Mouse (Mus musculus) midbrain, postnatal 0 days (tissue): ENCODE measurements around the gene Mrtfa. TPM values are rescaled to one million over a fixed set of nuclear protein-coding genes. Genes with fewer than 3 reads are reported as not detected.
A peak's percentile ranks its signal among the peaks of the same experiment; 100 is the strongest.

Experiments
- ATAC-seq: fragments of 200-750 bp; cut with Nextera tagmentation; 2 replicates; pipeline ENCODE4 v1.8.0; 2017; ENCODE audit warnings: moderate number of reproducible peaks, mild to moderate bottlenecking, moderate TSS enrichment, moderate library complexity; ENCODE audit not compliant: low FRiP score
- DNase-seq: peaks from one replicate; pipeline ENCODE4 v3.0.0-alpha.2; 2015; ENCODE audit warnings: low spot score
- H3K27ac ChIP-seq: fragments of 300-500 bp; sonication (generic); 2 replicates; pipeline ENCODE4 v1.5.1; 2014; ENCODE audit warnings: low read depth, mild to moderate bottlenecking, low read length, mixed read lengths
- H3K27me3 ChIP-seq: fragments of 300-500 bp; sonication (generic); 2 replicates; pipeline ENCODE4 v1.6.1; 2014; ENCODE audit warnings: low read length, control low read depth, mixed read lengths; ENCODE audit not compliant: insufficient read depth
- H3K36me3 ChIP-seq: fragments of 300-500 bp; sonication (generic); 2 replicates; pipeline ENCODE4 v1.6.1; 2014; ENCODE audit warnings: low read length, control low read depth, mixed read lengths; ENCODE audit not compliant: insufficient read depth
- H3K4me1 ChIP-seq: fragments of 300-500 bp; sonication (generic); 2 replicates; pipeline ENCODE4 v1.6.1; 2014; ENCODE audit warnings: mild to moderate bottlenecking, control low read depth, antibody characterized with exemption, low read length, mixed read lengths; ENCODE audit not compliant: insufficient read depth
- H3K4me2 ChIP-seq: fragments of 300-500 bp; sonication (generic); 2 replicates; pipeline ENCODE4 v1.6.1; 2014; ENCODE audit warnings: low read depth, mild to moderate bottlenecking, low read length, mixed read lengths; ENCODE audit not compliant: poor library complexity, severe bottlenecking
- H3K4me3 ChIP-seq: fragments of 300-500 bp; sonication (generic); 2 replicates; pipeline ENCODE4 v1.5.1; 2014; ENCODE audit warnings: low read depth, mild to moderate bottlenecking, low read length, moderate library complexity
- H3K9ac ChIP-seq: fragments of 300-500 bp; sonication (generic); replicated peaks from 2 replicates; pipeline ENCODE4 v1.6.1; 2014; ENCODE audit warnings: mild to moderate bottlenecking, low read length, moderate library complexity, mixed read lengths; ENCODE audit not compliant: poor library complexity, severe bottlenecking
- H3K9me3 ChIP-seq: fragments of 300-500 bp; sonication (generic); 2 replicates; pipeline ENCODE4 v1.6.1; 2016; ENCODE audit warnings: low read length, control low read depth
- CTCF ChIP-seq: IDR thresholded peaks from 2 replicates; pipeline ENCODE4 v1.5.1; 2016; ENCODE audit warnings: antibody characterized with exemption, mild to moderate bottlenecking
- WGBS: fragments of 180-500 bp; shearing (Covaris S2); extraction: QIAGEN DNeasy Blood & Tissue Kit; methylation state at CpG from one replicate; pipeline ENCODE4 v1.1.7; 2014; 5-methylcytosine and 5-hydroxymethylcytosine counted together
- polyA plus RNA-seq: library from polyadenylated mRNA; unstranded; fragments of >200 nt; fragmentation: Nextera tagmentation; extraction: Ambion mirVana; gene quantifications from 2 replicates; pipeline ENCODE4 v1.2.1, GENCODE M21; 2015
- total RNA-seq: library from RNA; depleted of rRNA; stranded (reverse); fragments of >200 nt; gene quantifications from 2 replicates; pipeline ENCODE4 v1.2.3, GENCODE M21; 2014

Mrtfa gene
- total and polyA plus RNA-seq, 2 experiments from 2014 or later = 22.6 to 44.1 TPM

DNA sequence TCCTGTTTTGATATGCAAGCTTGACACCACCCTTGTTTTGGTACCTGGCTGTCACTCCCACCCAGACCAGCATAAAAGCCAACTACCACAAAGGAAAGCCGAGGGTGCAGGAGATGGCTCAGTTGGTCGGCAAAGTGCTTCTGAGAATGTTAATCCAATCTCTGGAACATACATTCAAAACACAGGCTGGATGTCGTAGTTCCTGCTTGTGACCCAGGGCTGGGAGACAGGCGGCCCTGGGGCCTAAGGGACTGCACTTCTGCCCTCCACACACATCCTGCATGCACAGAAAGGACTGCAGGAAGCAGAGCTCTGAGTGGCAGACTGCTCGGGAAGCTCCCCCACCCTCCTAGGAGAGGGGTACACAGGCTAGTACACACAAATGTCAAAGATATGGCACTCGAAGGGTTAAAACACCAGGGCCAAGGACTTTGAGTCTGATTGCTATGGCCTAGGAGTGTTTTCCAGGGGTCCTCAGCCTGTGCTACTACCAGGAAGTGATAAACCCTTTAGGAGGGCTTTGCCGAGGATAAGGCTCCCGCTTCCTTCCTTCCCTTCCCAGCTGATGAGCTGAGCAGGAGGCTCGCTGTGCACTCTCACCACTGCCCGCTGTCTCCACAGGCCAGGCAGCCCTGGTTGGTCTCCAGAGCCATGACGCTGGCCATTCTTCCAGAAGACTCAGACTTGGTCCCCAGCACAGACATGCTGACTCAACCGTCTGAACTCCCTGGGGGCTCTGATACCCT is 155.0 kb downstream of the Mrtfa start:
- Histone ChIP-seq H3K9ac (no peak overlapping the region), H3K4me1 (no peaks in the 10 kb centered on the region), H3K36me3 (no peaks in the 10 kb centered on the region), H3K4me2 (no peak overlapping the region), H3K27me3 (no peaks in the 10 kb centered on the region), H3K9me3 (no peaks in the 10 kb centered on the region), H3K27ac (no peak overlapping the region), H3K4me3 (no peak overlapping the region)
- DNase-seq (no peak), ATAC-seq (no peak)
- 72% methylated on average over 12 of the region's 12 CpGs for WGBS
- no peak for TF ChIP-seq CTCF

DNA sequence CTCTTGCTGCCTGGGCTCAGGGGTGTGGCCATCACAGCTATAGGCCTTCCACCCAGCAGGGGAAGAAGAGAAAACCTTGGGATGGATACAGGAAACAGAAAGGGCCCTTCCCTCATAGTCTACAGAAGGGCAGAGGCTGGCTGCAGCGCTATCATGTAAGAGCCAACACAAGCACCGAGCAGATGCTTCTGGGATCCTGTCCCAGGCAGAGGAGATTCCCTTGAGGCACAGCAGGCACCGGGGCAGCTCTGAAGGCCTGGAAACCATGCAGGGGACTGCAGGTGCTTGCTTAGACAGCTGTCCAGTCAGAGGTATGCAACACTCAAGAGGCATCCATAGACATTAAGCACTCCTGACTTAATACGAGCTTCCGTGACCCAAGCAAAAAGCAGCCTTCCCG is 156.4 kb downstream of the Mrtfa start:
- Histone ChIP-seq H3K4me2 (no peak overlapping the region), H3K4me1 (no peaks in the 10 kb centered on the region), H3K4me3 (no peak overlapping the region), H3K9me3 (no peaks in the 10 kb centered on the region), H3K9ac (no peak overlapping the region), H3K27me3 (no peaks in the 10 kb centered on the region), H3K27ac (peak overlapping the region; percentile 12; the same call in 1 of the 2 replicates), H3K36me3 (no peaks in the 10 kb centered on the region)
- DNase-seq (no peak), ATAC-seq (no peak)
- no peak for TF ChIP-seq CTCF
- whole genome bisulfite sequencing = 81% methylated on average over 6 of the region's 6 CpGs

DNA sequence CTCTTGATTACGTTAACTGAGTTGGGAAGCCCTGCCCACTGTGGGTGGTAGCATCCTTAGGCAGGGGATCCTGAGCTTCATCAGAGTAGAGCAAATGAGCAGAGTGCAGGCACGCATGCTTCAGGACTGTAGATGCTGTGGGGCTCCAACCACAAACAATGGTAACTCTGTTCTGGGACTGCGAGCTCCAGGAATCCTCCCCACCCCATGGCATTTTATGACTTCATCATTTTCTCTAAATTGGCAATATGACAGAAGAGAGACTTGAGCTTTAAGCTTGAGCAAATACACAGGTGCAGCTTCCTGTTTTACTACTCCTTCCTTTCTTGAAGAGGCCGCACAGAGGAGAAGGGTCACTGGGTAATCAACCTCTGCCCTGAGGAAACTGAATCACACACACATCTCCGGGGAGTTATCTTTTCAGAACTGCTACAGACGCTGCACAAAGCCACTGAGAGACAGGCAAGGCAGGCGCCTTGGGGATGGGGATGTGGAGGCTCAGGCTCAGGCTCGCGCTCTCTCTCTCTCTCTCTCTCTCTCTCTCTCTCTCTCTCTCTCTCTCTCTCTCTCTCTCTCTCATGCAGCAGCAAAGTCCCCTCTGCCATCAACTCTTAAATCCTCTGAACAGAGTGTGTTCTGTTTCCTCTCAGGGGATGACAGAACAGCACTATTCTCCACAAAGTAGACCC is 157.5 kb downstream of the Mrtfa start:
- H3K4me3 ChIP-seq = no peak overlapping the region
- no peak for TF ChIP-seq CTCF
- no peak for ATAC-seq
- WGBS = 48% methylated on average over 9 of the region's 9 CpGs
- H3K36me3 ChIP-seq = no peaks in the 10 kb centered on the region
- no peak overlapping the region for H3K9ac ChIP-seq
- H3K4me1 ChIP-seq = no peaks in the 10 kb centered on the region
- H3K27me3 ChIP-seq = no peaks in the 10 kb centered on the region
- H3K9me3 ChIP-seq = no peaks in the 10 kb centered on the region
- H3K27ac ChIP-seq = no peak overlapping the region
- H3K4me2 ChIP-seq = no peak overlapping the region
- DNase-seq = no peak

DNA sequence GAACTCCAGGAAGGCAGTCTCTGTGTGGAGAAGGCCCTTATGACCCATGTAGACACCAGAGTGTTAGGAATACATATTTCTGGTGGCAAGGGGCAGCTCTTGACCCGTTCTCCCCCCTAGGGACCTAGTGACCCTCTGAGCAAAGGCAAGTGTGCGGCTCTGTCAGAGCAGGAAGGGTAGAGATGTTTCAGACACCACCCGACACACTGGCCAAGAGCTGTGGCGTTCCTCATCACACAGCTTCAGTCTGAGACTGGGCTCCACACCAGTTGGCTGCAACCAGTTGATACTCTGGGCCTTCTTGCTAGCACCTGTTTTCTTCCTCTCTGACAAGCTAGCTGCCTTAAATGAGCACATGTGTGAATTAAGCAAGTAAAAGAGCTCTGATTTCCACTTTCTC is 158.9 kb downstream of the Mrtfa start:
- Histone ChIP-seq H3K27me3 (no peaks in the 10 kb centered on the region), H3K4me2 (no peak overlapping the region), H3K9me3 (no peaks in the 10 kb centered on the region), H3K4me3 (no peak overlapping the region), H3K4me1 (no peaks in the 10 kb centered on the region), H3K9ac (no peak overlapping the region), H3K27ac (no peak overlapping the region), H3K36me3 (no peaks in the 10 kb centered on the region)
- 80% methylated on average over 4 of the region's 4 CpGs for WGBS
- DNase-seq (no peak), ATAC-seq (no peak)
- no peak for TF ChIP-seq CTCF

DNA sequence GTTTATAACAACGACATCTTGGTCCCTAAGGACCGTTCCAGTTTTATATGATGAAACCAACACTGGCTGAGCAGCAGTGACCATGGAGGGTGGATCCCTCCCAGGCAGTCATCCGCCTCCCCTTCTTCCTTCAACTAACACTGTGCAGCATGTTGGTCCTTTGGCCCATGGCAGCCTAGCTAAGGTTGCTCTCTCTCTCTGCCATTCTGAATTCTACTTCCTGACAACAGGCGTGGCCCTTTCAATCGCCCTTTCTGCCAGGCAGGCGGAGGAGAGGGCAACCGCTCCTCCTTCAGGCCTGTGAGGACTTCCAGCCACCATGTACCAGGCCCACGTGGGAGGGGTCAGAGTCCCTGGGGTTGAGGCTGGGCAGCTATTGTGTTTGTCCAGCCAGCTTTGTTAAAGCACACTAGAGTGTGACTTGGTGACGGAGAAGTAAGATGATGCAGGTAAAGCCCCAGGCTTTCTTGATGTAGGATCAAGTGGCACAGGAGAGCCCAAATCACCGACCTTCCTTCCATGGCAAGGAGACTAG is 159.6 kb downstream of the Mrtfa start:
- H3K9ac ChIP-seq = no peak overlapping the region
- no peak for DNase-seq
- ATAC-seq = no peak
- TF ChIP-seq CTCF = no peak
- H3K4me2 ChIP-seq = no peak overlapping the region
- no peak overlapping the region for H3K4me3 ChIP-seq
- H3K27ac ChIP-seq = no peak overlapping the region
- no peaks in the 10 kb centered on the region for H3K36me3 ChIP-seq
- H3K4me1 ChIP-seq = no peaks in the 10 kb centered on the region
- 64% methylated on average over 10 of the region's 10 CpGs for WGBS
- no peaks in the 10 kb centered on the region for H3K9me3 ChIP-seq
- no peaks in the 10 kb centered on the region for H3K27me3 ChIP-seq
